ENCODE assay signal across 30 mouse cellular contexts in the genomic region with DNA sequence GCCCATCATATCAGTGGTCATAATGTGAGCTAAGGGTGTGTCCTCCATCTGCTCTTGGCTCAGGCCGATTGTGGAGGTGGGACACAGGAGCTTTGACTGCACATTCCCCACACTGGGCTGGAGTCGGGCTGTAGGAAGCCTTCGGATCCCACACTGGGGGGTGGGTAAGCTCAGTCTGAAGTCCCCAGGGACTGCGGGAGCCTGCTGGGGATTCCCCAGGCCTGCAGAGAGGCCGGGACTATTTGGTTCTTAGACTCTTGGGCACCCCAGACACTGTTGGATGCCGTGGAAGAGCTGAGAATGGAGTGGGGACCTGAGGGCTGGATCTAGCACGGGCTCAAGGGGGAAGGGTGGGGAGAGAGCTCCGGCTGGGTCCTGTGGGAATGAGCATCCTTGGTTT.
"Had no signal": no experiment of that assay in that cellular context is flagged by ENCODE, and none has a peak within 500 bp of the region (broad histone marks: within the 10 kb centered on the region; RNA-seq: fewer than 3 reads in every experiment).

No protein-coding gene starts in this region.

- H3K9me3 ChIP-seq: limb, embryonic 12.5 days; limb, embryonic 13.5 days; limb, embryonic 15.5 days; liver, embryonic 12.5 days; liver, embryonic 13.5 days; liver, embryonic 15.5 days; megakaryocyte, embryonic 14.5 days; midbrain, embryonic 10.5 days; midbrain, embryonic 12.5 days; midbrain, embryonic 13.5 days; midbrain, embryonic 15.5 days; neural tube, embryonic 12.5 days; neural tube, embryonic 13.5 days had no signal

- H3K9ac ChIP-seq: limb, embryonic 12.5 days; limb, embryonic 13.5 days; limb, embryonic 15.5 days; liver, embryonic 12.5 days; liver, embryonic 13.5 days; liver, embryonic 14.5 days; liver, embryonic 15.5 days; liver, postnatal 0 days; lung, embryonic 14.5 days; midbrain, embryonic 12.5 days; midbrain, embryonic 13.5 days; midbrain, embryonic 15.5 days; neural tube, embryonic 12.5 days; neural tube, embryonic 13.5 days had no signal

- H3K27ac ChIP-seq: limb, embryonic 13.5 days; limb, embryonic 15.5 days; liver, embryonic 12.5 days; liver, embryonic 13.5 days; liver, embryonic 14.5 days; liver, embryonic 15.5 days; macrophage; midbrain, embryonic 10.5 days; midbrain, embryonic 12.5 days; midbrain, embryonic 13.5 days; midbrain, embryonic 15.5 days; neural tube, embryonic 12.5 days; neural tube, embryonic 13.5 days had no signal

- ATAC-seq: liver, embryonic 12.5 days; liver, postnatal 0 days; lung, postnatal 0 days; midbrain, embryonic 13.5 days; midbrain, embryonic 15.5 days; midbrain, embryonic 16.5 days had no signal

- H3K4me1 ChIP-seq: limb, embryonic 15.5 days; liver, embryonic 12.5 days; liver, embryonic 13.5 days; liver, embryonic 15.5 days; megakaryocyte, embryonic 14.5 days; midbrain, embryonic 10.5 days; midbrain, embryonic 12.5 days; midbrain, embryonic 13.5 days; midbrain, embryonic 15.5 days; neural tube, embryonic 12.5 days; neural tube, embryonic 13.5 days had no signal

- DNase-seq: left cerebral cortex, postnatal 4 days; liver; liver, embryonic 13.5 days; liver, postnatal 0 days; lung, adult 18-20 months; lung, adult 2 months; lung, embryonic 14.5 days; lung, postnatal 14 days; lung, postnatal 36 days; lung, postnatal 4 days; midbrain, embryonic 14.5 days had no signal

- H3K36me3 ChIP-seq: limb, embryonic 12.5 days; limb, embryonic 13.5 days; limb, embryonic 15.5 days; liver, embryonic 12.5 days; liver, embryonic 13.5 days; liver, embryonic 15.5 days; midbrain, embryonic 10.5 days; midbrain, embryonic 12.5 days; midbrain, embryonic 13.5 days; midbrain, embryonic 15.5 days; neural tube, embryonic 12.5 days; neural tube, embryonic 13.5 days had no signal

- H3K27me3 ChIP-seq: limb, embryonic 12.5 days; liver, embryonic 12.5 days; liver, embryonic 13.5 days; liver, embryonic 15.5 days; midbrain, embryonic 12.5 days; midbrain, embryonic 13.5 days; midbrain, embryonic 15.5 days; neural tube, embryonic 12.5 days; neural tube, embryonic 13.5 days had no signal

- H3K4me2 ChIP-seq: limb, embryonic 12.5 days; limb, embryonic 13.5 days; limb, embryonic 15.5 days; liver, embryonic 11.5 days; liver, embryonic 12.5 days; liver, embryonic 13.5 days; liver, embryonic 15.5 days; lung, embryonic 14.5 days; midbrain, embryonic 11.5 days; midbrain, embryonic 12.5 days; midbrain, embryonic 13.5 days; midbrain, embryonic 15.5 days; neural tube, embryonic 12.5 days; neural tube, embryonic 13.5 days had no signal

- H3K4me3 ChIP-seq: limb, embryonic 12.5 days; limb, embryonic 13.5 days; limb, embryonic 15.5 days; liver, embryonic 12.5 days; liver, embryonic 13.5 days; liver, embryonic 15.5 days; megakaryocyte, embryonic 14.5 days; midbrain, embryonic 10.5 days; midbrain, embryonic 12.5 days; midbrain, embryonic 13.5 days; midbrain, embryonic 15.5 days; myocyte; neural tube, embryonic 12.5 days; neural tube, embryonic 13.5 days had no signal
